Mouse (Mus musculus) T-helper 1 cell (primary cell): ENCODE results near the gene Chst12.
"Not testable (repeated sequence)": the region's sequence is repeated elsewhere in the genome, so short reads cannot be mapped to it uniquely, and the experiment has no call there.

Experiments used
- in situ Hi-C: fragments of 300-600 bp; cut with MboI, MseI; formaldehyde crosslinking; loops from one replicate; pipeline ENCODE4 v1.15.1; 2025; ENCODE audit warnings: high pct_unique_total_duplicates

Chst12 gene

GRCm38 (mm10) chr5:140505208-140505780, at the start of gene Chst12:
Gene Chst12 (plus strand): TSS chr5:140505550.
- in situ Hi-C loops, result no loop called here

GRCm38 (mm10) chr5:140461476-140461875, 43.9 kb upstream of the Chst12 start:
- in situ Hi-C loops, result no loop called here

GRCm38 (mm10) chr5:140463151-140463550, 42.2 kb upstream of the Chst12 start:
- in situ Hi-C loops, result not testable (repeated sequence)

- in situ Hi-C loops, result no loop called here
Measured at GRCm38 (mm10) chr5:140464943-140465342, 40.4 kb upstream of the Chst12 start.

- in situ Hi-C loops, result no loop called here
Measured at GRCm38 (mm10) chr5:140472336-140472735, 33.0 kb upstream of the Chst12 start.

GRCm38 (mm10) chr5:140481458-140481857, 23.9 kb upstream of the Chst12 start:
- in situ Hi-C loops, result no loop called here

GRCm38 (mm10) chr5:140491142-140491541, 14.2 kb upstream of the Chst12 start:
- in situ Hi-C loops, result no loop called here

- in situ Hi-C loops, result no loop called here
Measured at GRCm38 (mm10) chr5:140492684-140493233, 12.6 kb upstream of the Chst12 start.

- in situ Hi-C loops, result no loop called here
Measured at GRCm38 (mm10) chr5:140498176-140498575, 7.2 kb upstream of the Chst12 start.

- in situ Hi-C loops, result no loop called here
Measured at GRCm38 (mm10) chr5:140500736-140501135, 4.6 kb upstream of the Chst12 start.

- in situ Hi-C loops, result no loop called here
Measured at GRCm38 (mm10) chr5:140501982-140502836, 3.1 kb upstream of the Chst12 start.

- in situ Hi-C loops, result not testable (repeated sequence)
Measured at GRCm38 (mm10) chr5:140502925-140503324, 2.4 kb upstream of the Chst12 start.

- in situ Hi-C loops, result no loop called here
Measured at GRCm38 (mm10) chr5:140506096-140506794, 895 bp downstream of the Chst12 start.

GRCm38 (mm10) chr5:140507466-140508208, 2.3 kb downstream of the Chst12 start:
- in situ Hi-C loops, result no loop called here

- in situ Hi-C loops, result no loop called here
Measured at GRCm38 (mm10) chr5:140508686-140509085, 3.3 kb downstream of the Chst12 start.

GRCm38 (mm10) chr5:140509204-140509603, 3.9 kb downstream of the Chst12 start:
- in situ Hi-C loops, result no loop called here

- in situ Hi-C loops, result no loop called here
Measured at GRCm38 (mm10) chr5:140510012-140511000, 5.0 kb downstream of the Chst12 start.

GRCm38 (mm10) chr5:140513921-140514320, 8.6 kb downstream of the Chst12 start:
- in situ Hi-C loops, result no loop called here

- in situ Hi-C loops, result no loop called here
Measured at GRCm38 (mm10) chr5:140514799-140515486, 9.6 kb downstream of the Chst12 start.
